Mouse (Mus musculus) gastrocnemius, adult 8-10 months (tissue): ENCODE results near the gene Bola2. TPM values are rescaled to one million over a fixed set of nuclear protein-coding genes. Genes with fewer than 3 reads are reported as not detected.
"Not testable (repeated sequence)": the region's sequence is repeated elsewhere in the genome, so short reads cannot be mapped to it uniquely, and the experiment has no call there.

Experiments
- DNase-seq, 2 experiments: peaks; one replicate each; pipeline ENCODE4 v3.0.0; 2022; ENCODE audit warnings: low spot score in 2 of 2
- total RNA-seq, 4 experiments: library from RNA; stranded (reverse); gene quantifications; 2 replicates each; pipeline ENCODE4 v1.2.4; 2022

Gene Bola2
- total RNA-seq, 4 experiments from 2014 or later = 31.9 to 44.1 (median 39.4) TPM

DNA sequence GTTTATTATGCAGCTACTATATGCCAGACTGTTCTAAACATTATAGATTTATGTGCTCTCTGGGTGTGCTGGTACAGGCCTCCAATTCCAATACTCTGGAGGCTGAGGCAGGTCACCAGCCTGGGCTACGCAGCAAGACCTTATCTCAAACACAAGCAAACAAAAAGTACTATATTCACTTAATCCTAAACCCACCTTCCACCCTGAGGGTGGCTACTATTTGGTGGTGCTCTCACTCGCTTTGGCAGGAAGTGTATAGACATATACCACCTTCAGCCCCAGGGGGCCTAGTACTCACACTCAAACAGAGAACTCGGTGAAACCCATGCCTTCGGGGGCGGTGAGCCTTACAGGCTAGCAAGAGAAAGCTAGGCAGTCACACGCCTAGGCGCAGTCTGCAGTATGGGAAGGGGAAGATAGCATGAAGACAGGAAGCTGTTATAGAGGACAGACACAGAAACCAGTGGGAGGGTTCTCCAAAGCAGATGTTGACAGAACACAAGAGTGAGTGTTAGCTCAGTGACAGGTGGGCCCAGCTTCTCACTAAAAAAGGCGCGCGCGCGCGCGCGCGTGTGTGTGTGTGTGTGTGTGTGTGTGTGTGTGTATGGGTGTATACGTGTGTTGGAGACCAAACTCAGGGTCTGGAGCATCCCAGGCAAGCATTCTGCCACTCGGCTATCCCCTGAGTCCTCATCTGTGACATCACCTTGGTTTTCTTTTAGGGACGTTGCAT lies 12.4 kb downstream of the Bola2 start, which contains the start of gene Coro1a:
Coro1a (minus strand) TSS at position 346 of the 733 bp plus-strand sequence.
- DNase-seq = no peak

DNA sequence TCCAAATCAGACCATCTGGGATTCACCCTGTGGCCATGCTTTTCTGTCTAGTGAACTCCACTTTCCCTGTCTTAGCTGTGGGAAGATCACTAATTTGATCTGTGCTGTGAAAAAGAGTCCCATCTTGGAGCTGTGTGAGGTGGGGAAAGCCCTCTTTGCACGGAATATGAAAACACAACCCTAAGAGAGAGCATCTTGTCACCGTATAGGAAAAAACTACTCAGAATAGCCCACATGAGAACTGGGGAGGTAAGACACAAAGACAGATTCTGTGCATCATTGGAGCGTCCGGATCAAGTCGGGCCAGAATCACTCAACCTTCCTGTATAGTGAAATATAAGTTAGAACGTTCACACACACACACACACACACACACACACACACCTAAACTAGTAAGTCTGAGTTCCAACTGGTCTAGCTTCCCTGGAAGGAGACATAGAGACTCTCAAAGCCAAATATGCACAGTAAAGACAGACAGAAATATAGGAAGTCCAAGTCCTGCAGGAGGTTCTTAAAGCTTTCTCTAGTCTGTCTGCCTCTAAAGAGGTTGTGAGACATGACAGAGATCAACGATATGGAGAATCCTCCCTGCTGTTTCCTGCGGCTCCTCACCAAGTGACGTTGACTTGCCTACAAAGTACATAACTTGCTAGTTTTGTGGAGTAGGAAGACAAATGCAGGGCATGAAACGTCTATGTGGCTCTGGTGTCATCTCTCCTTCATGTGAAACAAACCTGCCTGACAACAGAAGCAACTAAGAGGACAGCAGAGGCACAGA lies 13.2 kb downstream of the Bola2 start:
- no peak for DNase-seq

DNA sequence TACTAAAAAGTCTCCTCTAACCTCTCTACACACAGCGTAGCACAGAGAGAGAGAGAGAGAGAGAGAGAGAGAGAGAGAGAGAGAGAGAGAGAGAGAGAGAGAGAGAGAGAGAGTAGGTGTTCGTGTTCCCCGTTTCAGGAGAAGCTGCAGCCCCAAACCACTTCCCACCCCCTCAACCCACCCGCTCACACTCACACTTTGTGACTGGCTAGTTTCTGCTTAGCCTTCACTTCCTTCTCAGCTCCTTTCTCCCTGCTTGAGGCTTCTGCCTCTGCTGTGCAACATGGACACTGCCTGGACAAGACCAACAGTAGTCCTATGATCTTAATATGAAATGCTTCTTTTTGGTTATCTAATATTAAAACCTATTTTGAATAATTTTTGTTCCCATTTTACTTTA lies 15.1 kb downstream of the Bola2 start:
- no peak for DNase-seq

DNA sequence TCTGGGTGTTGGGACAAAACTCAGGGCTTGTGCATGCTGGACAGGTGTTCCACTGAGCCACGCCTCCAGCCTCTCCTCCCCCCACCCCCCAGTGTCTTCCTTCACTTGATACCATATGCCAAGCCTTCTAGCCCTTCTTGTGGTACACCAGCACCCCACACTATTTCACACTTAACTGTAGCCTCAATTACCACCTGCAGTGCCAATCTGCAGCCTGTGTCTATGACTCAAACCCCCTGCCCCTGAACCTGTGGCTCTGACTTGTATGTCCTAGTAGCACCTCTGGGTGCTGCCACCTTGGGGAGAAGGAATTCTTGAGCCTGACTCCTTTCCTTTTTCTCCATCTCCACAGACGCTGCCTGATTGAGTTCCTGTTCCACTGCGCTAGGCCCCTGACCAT lies 16.7 kb downstream of the Bola2 start:
- DNase-seq = no peak

DNA sequence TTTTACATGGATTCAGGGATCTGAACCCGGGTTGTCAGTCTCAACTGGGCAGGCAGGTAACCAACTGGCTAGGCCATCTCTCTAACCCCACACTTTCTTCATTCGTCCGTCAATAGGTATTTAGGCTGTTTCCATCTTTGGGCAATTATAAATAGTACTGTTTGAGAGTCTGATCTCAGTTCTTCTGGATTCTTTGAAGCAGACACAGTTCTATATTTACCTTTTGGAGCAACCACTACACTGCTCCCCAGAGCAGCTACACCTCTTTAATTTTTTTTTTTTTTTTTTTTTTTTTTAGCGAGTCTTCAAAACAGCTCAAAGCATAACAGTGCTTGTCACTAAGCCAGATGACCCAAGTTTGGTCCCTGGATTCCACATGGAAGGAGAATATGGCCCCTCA lies 20.5 kb downstream of the Bola2 start:
- DNase-seq = no peak

DNA sequence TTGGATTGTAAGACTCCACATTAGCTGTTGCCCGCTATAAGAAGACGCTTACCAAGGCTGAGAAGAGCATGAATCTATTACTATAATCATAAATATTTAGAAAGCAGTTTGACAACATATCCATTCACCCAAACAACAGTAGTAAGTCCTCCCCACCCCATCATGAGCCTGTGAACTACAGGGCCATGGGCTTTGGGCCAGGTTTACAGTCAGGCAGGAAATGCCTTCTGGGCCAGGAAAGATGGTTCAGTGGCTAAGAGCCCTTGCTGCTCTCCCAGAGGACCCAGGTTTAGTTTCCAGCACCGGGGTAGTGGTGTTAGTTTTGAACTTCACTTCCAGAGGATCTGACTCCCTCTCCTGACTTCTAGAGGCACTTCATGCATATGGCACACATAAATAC lies 22.4 kb downstream of the Bola2 start:
- no peak for DNase-seq

DNA sequence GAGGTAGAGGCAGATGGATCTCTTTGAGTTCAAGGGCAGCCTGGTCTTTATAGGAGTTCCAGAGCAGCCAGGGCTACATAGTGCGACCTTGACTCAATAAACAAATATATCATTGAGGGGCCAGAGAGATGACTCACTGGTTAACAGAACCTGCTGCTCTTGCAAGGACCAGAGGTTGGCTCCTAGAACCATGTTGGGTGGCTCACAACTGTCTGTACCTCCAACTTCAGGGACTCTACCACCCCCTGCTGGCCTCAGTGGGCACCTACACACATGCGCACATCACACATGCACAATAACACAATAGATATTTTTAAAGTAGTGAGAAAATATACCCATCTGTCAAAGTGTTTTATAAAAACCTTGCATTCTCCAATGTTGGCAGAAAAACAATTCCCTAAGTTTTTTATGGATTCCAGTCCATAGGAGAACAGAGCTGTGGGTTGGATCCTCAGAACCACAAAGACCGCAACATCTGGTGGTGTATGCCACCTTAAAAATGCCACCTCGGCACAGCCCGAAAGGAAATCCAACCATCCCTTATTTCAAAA lies 23.7 kb downstream of the Bola2 start:
- no peak for DNase-seq

DNA sequence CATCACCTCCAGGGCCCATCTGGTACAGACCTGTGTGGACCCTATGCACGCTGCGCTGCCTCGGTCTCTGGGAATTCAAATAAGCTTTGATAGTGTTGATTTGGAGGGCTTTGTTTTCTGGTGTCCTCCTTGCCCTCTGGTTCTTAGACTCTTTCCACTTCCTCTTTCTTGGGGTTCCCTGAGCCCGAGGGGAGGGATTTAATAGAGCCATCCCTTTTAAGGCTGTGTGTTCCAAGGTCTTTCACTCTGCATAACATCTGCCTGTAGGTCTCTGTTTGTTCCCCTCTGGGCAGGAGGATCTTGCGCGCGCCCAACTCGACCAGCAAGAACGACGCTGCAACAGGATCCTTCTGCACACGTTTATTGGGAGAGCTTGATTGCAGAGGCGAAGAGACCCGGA lies 26.4 kb downstream of the Bola2 start:
- no peak for DNase-seq

DNA sequence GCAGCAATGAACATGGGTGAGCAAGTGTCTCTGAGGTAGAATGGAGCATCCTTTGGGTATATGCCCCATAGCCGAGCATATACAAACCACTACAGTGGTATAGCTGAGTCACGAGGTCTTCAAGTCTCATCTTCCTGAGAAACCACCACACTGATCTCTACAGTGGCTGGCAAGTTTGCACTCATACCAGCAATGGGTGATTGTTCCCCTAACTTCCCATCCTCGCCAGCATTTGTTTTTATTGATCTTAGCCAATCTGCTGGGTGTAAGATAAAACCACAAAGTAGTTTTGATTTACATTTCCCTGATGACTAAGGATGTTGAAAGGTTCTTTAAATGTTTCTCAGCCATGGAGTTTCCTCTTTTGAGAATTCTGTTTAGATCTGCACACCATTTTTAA lies 29.9 kb downstream of the Bola2 start:
- DNase-seq = no peak

DNA sequence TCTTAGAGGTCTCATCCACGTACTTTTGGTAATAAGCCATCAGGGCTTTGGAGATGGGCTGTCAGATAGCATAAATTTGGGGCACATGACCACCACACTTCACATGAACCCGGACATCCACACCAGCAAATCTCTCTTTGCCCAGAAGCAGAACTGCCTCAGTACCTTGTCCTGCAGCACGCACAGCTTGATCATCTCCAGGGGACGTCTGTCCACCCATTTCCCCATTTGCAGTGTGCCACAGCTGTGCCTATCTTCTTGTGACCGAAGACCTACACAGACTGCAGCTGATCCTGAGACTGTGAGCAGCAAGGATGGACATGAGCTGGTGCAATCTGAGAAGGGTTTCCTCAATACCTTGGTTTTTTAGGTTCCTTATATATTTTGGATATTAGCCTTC lies 30.5 kb downstream of the Bola2 start:
- no peak for DNase-seq

DNA sequence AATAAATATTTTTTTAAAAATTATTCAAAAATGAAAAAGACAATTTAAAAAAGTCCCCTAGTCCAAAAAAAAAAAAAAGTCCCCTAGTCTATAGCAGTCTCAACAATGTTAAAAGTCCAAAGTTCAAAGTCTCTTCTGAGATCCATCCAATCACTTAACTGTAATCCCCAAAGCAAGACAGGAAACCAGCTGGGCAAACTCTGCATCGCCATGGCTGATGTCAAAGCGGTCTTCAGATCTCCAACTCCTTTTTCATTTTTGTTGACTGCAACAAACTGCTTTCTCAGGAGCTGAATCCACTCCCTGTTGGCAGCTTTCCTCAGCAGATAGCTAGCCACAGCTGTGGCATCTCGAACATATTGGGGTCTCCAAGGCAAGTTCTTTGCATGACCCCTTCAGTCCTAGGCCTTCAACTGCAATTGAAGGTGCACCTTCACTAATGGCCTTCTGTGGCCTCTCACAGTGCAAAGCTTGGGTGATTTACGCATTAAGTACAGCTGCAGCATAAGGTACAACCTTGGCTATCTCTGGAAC lies 35.1 kb downstream of the Bola2 start:
- not testable (repeated sequence) for DNase-seq

DNA sequence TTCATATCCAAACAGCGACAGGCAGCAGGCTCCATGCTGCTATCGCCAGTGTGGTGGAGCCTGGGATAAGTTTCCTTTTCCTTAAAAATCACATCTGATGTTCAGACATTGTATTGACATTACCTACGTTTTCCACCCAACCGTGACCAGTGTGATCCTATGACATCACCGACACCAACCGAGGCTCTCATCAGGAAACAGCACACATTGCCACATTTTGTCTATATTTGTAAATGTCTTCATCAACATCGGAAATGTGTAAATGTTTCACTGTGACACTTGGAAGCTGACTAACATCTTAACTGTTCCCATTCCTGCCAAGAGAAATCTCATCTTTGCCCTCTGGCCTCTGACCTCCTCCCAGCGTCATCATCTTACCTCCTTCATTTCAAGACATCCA lies 40.9 kb downstream of the Bola2 start:
- DNase-seq = no peak

DNA sequence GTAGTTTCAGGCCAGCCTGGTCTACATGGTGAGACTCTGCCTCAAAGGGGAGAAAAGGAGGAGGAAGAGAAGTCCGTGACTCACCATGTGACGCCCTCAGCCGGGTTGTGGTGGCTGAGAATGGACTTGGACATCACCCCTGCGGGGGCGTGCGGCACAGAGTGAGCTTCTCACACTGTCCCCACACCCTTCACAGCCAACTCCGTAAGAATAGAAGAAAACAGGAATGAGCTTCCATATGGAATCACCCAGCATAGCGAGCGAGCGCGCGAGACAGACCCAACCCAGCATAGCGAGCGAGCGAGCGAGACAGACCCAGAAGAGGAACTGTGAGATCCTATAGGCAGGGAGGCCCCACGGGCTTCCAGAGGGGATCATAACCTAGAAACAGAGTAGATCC lies 44.4 kb downstream of the Bola2 start:
- DNase-seq = no peak

DNA sequence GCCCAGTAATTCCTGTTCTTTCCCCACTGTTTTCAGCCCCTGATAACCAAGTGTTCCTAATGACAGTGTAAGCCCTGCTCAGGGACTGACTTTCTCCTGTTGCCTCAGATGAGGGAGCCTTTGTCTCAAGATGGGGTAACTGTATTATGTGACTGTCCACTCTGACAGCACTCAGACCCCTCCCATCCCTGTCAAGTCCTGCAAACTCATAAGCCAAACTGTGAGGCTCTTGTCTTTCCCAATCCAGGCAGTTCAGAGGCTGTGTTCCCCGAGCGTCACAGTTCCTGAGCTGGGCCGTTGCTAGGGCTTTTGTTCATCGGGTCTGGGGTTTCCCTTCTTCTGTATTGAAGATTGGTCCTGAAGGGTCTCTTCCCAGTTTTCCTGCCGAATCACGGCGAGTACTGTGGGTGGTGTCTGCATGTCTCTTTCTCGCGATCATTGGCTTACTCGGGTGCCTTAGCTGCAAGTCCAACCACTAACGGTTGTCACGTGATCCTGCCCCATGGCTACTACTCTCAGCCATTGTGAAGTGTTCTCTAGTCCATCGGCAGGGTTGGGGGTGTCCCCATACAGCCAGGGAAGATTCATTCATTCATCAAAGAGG lies 45.0 kb downstream of the Bola2 start:
- no peak for DNase-seq

DNA sequence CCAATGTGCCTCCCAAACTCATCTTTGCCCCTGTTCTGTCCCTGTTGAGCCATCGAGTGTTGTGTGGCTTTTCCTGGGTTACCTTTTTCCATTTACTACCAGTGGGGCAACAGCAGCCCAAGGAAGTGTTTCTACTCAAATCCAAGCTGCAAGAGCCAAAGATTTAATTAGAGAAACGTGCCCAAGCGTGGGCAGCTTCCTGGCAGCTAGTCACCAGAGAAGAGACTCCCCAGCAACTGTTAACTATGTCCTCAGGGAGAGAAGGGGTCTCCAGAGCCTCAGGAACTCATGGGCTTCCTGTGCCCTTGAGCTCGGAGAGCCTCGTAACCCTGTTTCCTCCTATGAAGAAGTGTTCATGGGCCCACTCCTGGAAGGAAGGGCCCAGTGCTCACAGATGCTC lies 45.8 kb downstream of the Bola2 start:
- DNase-seq = no peak

DNA sequence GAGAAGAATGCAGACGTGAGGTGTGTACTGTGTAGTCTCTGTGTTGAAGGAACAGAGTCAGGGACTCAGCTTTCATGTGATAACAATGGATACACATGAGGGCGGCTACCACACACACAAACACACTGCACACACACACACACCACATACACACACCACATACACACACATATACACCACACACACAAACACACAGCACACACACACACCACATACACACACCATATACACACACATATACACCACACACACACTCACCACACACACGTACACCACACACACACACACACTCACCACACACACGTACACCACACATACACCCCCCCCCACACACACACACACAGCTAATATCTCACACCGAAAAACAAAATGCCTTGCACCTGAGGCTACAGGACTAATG lies 46.3 kb downstream of the Bola2 start:
- DNase-seq = no peak

DNA sequence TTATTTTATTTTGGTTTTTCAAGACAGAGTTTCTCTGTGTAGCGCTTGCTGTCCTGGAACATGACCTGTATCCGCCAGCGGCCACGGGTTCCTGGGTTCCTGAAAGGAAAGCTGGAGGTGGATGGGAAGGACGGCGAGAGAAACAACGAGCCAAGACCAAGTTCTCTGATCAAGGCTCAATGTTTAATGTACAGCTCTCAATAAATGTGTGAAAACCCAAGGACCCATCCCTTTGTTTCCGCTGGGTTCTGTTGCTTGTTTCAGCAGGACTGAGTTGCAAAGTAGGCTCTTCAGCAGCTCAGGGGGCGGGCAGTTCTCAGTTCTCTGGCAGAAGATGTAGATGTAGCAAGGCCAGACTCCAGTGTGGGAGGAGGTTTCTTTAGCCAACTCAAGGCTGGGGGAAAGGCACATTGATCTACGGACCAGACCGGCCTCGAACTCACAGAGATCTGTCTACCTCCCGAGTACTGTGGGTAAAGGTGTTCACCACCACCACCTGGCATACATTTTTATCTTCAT lies 46.8 kb downstream of the Bola2 start:
- DNase-seq = no peak

DNA sequence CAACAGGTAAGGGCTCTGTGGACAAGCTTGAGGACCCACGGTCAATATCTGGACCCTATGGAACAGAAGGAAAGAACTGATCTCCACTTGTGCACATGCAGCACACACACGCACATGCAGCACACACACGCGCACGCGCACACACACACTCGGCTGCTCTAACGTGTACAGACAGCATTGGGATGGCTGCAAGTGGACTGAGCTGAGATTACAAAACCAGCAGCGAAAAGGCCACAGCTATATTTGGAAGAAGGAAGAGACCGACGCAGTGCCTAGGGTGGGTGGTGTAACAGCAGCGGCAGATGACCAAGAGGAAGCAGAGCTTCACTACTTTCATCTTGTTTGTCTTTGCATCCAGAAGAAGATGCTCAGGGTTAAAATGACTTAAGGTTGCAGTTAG lies 50.9 kb downstream of the Bola2 start:
- DNase-seq = no peak

DNA sequence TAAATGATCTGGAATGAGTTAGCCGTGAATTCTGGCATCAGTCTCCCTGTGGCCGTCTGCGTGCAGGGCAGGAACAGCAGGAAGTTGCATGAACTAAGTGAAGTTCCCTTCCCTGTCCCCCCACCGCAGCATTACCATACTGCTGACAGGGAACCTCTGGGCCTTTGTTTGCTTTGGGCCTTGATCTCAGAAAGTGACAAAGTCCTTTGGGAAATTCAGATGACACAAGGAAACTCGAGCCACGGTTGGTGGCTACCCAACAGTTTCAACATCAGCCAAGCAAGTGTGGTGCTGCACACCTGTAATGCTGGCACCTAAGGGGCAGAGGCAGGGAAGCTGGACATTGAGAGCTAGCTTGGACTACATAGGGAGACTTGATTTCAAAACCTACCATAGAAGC lies 51.6 kb downstream of the Bola2 start:
- DNase-seq = no peak

DNA sequence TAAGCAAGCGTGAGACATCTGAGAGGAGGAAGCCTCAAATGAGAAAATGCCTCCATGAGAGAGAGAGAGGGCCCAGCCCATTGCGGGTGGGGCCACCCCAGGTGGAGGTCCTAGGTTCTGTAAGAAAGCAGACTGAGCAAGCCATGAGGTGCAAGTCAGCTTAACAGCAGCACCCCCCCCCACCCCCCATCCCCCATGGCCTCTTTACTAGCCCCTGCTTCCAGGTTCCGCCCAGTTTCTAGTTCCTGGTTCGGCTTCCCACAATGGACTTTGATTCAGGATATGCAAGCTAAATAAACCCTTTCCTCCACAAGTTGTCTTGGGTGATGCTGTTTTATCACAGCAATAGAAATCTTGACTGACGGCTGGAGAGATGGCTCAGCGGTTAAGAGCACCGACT lies 53.6 kb downstream of the Bola2 start:
- no peak for DNase-seq
